Mouse (Mus musculus) spleen, adult 2 months (tissue): ENCODE results near the gene Chid1.

Source experiments
- CTCF ChIP-seq: fragments of 200-500 bp; IDR thresholded peaks from 2 replicates; pipeline ENCODE4 v1.5.1; 2011; ENCODE audit warnings: mild to moderate bottlenecking, inconsistent platforms; ENCODE audit not compliant: insufficient read depth, insufficient read length, insufficient replicate concordance; ENCODE audit errors: extremely low read depth
- POLR2A ChIP-seq: fragments of 200-500 bp; IDR thresholded peaks from 2 replicates; pipeline ENCODE4 v1.6.1; 2011; ENCODE audit warnings: low read depth, low read length, inconsistent platforms

- no peak for TF ChIP-seq POLR2A
- TF ChIP-seq CTCF: no peak
Observed at GRCm38 (mm10) chr7:141458661-141459060, 81.0 kb downstream of the Chid1 start.
